Mouse (Mus musculus) embryonic facial prominence, embryonic 11.5 days (tissue): ENCODE measurements around the gene Unc93a2. TPM values are rescaled to one million over a fixed set of nuclear protein-coding genes. Genes with fewer than 3 reads are reported as not detected.
"Not testable (repeated sequence)": the region's sequence is repeated elsewhere in the genome, so short reads cannot be mapped to it uniquely, and the experiment has no call there.

Experiments
- ATAC-seq: fragments of 200-750 bp; cut with Nextera tagmentation; replicated peaks from 2 replicates; pipeline ENCODE4 v1.8.0; 2017; ENCODE audit warnings: low read depth; ENCODE audit not compliant: insufficient number of reproducible peaks, low FRiP score, low TSS enrichment
- DNase-seq: peaks from one replicate; pipeline ENCODE4 v3.0.0-alpha.2; 2015; ENCODE audit warnings: low spot score
- H3K27ac ChIP-seq: fragments of 300-500 bp; sonication (generic); replicated peaks from 2 replicates; pipeline ENCODE4 v1.5.1; 2014; ENCODE audit warnings: mild to moderate bottlenecking, low read depth, low read length, control low read depth
- H3K27me3 ChIP-seq: fragments of 300-500 bp; sonication (generic); 2 replicates; pipeline ENCODE4 v1.6.1; 2014; ENCODE audit warnings: mild to moderate bottlenecking, low read length, moderate library complexity, mixed read lengths; ENCODE audit not compliant: control insufficient read depth, insufficient read depth
- H3K36me3 ChIP-seq: fragments of 300-500 bp; sonication (generic); replicated peaks from 2 replicates; pipeline ENCODE4 v1.6.1; 2014; ENCODE audit warnings: low read depth, mild to moderate bottlenecking, low read length, moderate library complexity, mixed read lengths; ENCODE audit not compliant: control insufficient read depth, insufficient read depth
- H3K4me1 ChIP-seq: fragments of 300-500 bp; sonication (generic); 2 replicates; pipeline ENCODE4 v1.6.1; 2014; ENCODE audit warnings: low read length, mixed read lengths; ENCODE audit not compliant: control insufficient read depth, insufficient read depth
- H3K4me2 ChIP-seq: fragments of 300-500 bp; sonication (generic); 2 replicates; pipeline ENCODE4 v1.6.1; 2014; ENCODE audit warnings: low read depth, mild to moderate bottlenecking, control low read depth, low read length, moderate library complexity
- H3K4me3 ChIP-seq: fragments of 300-500 bp; sonication (generic); 2 replicates; pipeline ENCODE4 v1.5.1; 2014; ENCODE audit warnings: low read depth, low read length, control low read depth
- H3K9ac ChIP-seq: fragments of 300-500 bp; sonication (generic); replicated peaks from 2 replicates; pipeline ENCODE4 v1.6.1; 2014; ENCODE audit warnings: mild to moderate bottlenecking, control low read depth, low read length
- H3K9me3 ChIP-seq: fragments of 300-500 bp; sonication (generic); replicated peaks from 2 replicates; pipeline ENCODE4 v1.6.1; 2016; ENCODE audit warnings: mild to moderate bottlenecking, low read length, inconsistent platforms, mixed read lengths; ENCODE audit not compliant: control insufficient read depth
- WGBS: fragments of 180-500 bp; shearing (Covaris S2); extraction: QIAGEN DNeasy Blood & Tissue Kit; methylation state at CpG from one replicate; pipeline ENCODE4 v1.1.7; 2014; 5-methylcytosine and 5-hydroxymethylcytosine counted together
- polyA plus RNA-seq: library from polyadenylated mRNA; unstranded; fragments of >200 nt; fragmentation: Nextera tagmentation; extraction: Ambion mirVana; gene quantifications from 2 replicates; pipeline ENCODE4 v1.2.1, GENCODE M21; 2014

Gene Unc93a2
- polyA plus RNA-seq, 1 experiment from 2014 or later, result not detected

GRCm38 (mm10) chr17:7332745-7333144 lies 52.5 kb downstream of the Unc93a2 start:
- H3K4me2 ChIP-seq, H3K4me3 ChIP-seq, H3K9ac ChIP-seq, H3K27me3 ChIP-seq, H3K36me3 ChIP-seq, H3K27ac ChIP-seq, DNase-seq, H3K4me1 ChIP-seq, ATAC-seq, H3K9me3 ChIP-seq: not testable (repeated sequence)
- 100% methylated on average over 2 of the region's 5 CpGs for WGBS

- H3K4me2 ChIP-seq, H3K4me3 ChIP-seq, DNase-seq, H3K9ac ChIP-seq, H3K4me1 ChIP-seq, H3K36me3 ChIP-seq, H3K27me3 ChIP-seq, H3K27ac ChIP-seq, H3K9me3 ChIP-seq, ATAC-seq: not testable (repeated sequence)
- 68% methylated on average over 2 of the region's 8 CpGs for WGBS
These were observed 58.8 kb downstream of the Unc93a2 start for GRCm38 (mm10) chr17:7326415-7326814.

- H3K9ac ChIP-seq, H3K9me3 ChIP-seq, H3K27me3 ChIP-seq, H3K4me3 ChIP-seq, H3K4me2 ChIP-seq, DNase-seq, H3K36me3 ChIP-seq, H3K4me1 ChIP-seq, ATAC-seq, H3K27ac ChIP-seq: not testable (repeated sequence)
- 93% methylated on average over 3 of the region's 5 CpGs for WGBS
These were observed 60.9 kb downstream of the Unc93a2 start, which contains the start of gene Tcp10a for GRCm38 (mm10) chr17:7324346-7324745. Gene Tcp10a (plus strand): TSS chr17:7324646.

- not testable (repeated sequence) for H3K4me3 ChIP-seq, H3K36me3 ChIP-seq, DNase-seq, H3K9ac ChIP-seq, H3K27me3 ChIP-seq, H3K9me3 ChIP-seq, ATAC-seq, H3K4me2 ChIP-seq, H3K4me1 ChIP-seq, H3K27ac ChIP-seq
- 81% methylated on average over 6 of the region's 6 CpGs for WGBS
These were observed 65.5 kb downstream of the Unc93a2 start for GRCm38 (mm10) chr17:7319789-7320188.

- H3K4me1 ChIP-seq, DNase-seq, H3K36me3 ChIP-seq, H3K4me2 ChIP-seq, H3K4me3 ChIP-seq, H3K27ac ChIP-seq, H3K27me3 ChIP-seq, ATAC-seq, H3K9ac ChIP-seq, H3K9me3 ChIP-seq: not testable (repeated sequence)
- WGBS, result 87% methylated on average over 5 of the region's 8 CpGs
These were observed 69.4 kb downstream of the Unc93a2 start for GRCm38 (mm10) chr17:7315693-7316382.

Other genes starting within 250 kb of the Unc93a2 start
- gene Rps6ka2, start 215.3 kb downstream of the Unc93a2 start, polyA plus RNA-seq, result 20.4 and 21.4 TPM in 2 replicates
- not detected in 2 replicates for gene Tcp10a, start 60.8 kb downstream of the Unc93a2 start, polyA plus RNA-seq
- gene Ttll2, start 32.8 kb downstream of the Unc93a2 start, polyA plus RNA-seq, result not detected in 2 replicates
- gene Gm49630, start 13.5 kb downstream of the Unc93a2 start, polyA plus RNA-seq, result not detected in 2 replicates